Mouse (Mus musculus) brain, adult 2 months (tissue): ENCODE data around the gene Mapk10.

ENCODE experiments used
- DNase-seq: peaks from one replicate; pipeline ENCODE4 v3.0.0; 2011; ENCODE audit warnings: low read depth, low spot score

Mapk10 gene

GRCm38 (mm10) chr5:103166755-103167154 is 44.4 kb downstream of the Mapk10 start:
- DNase-seq, result no peak

DNA sequence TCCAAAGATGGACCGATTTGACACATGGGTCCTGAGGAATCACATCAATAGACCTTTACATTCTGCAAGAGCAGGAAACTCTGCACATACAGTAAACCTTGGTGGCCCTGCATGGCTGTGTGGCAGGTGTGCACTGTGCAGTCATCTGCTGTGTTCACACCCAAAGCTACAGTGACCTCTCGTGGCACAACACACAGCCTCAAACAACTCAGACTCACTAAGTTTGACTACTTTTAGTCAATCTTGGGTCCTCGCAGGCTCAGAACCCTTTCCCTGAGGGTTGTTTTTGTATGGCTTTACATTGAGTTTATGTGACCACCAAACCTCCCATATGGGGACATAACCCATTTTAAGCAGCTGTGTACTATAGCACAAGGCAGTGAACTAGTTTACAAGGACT is 47.1 kb downstream of the Mapk10 start:
- DNase-seq, result no peak

GRCm38 (mm10) chr5:103161574-103161973 is 49.6 kb downstream of the Mapk10 start:
- no peak for DNase-seq

GRCm38 (mm10) chr5:103161196-103161540 is 50.0 kb downstream of the Mapk10 start:
- DNase-seq, result peak; percentile 93

GRCm38 (mm10) chr5:103160314-103161195 is 50.6 kb downstream of the Mapk10 start:
- no peak for DNase-seq

DNA sequence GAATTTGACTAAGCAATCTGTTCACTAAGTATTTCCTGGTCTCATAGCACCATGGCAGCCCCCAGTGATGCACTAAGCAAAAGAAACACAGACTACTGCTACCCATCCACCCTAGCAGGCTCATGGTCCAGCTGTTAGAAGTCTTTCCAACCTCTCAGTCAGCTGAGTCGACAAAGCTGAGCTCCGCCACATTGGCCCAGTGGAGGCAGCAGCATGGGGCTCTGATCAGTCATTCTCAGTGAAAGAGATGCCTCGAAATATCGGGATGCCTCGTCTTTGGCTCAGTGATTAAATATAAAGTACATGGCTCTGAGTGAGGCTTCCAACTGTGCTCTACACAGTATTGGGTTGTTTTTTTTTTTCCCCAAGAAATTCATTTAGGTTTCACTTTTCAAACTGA is 70.2 kb downstream of the Mapk10 start:
- DNase-seq, result peak; percentile 22

GRCm38 (mm10) chr5:103134839-103135238 is 76.3 kb downstream of the Mapk10 start:
- peak; percentile 76 for DNase-seq

GRCm38 (mm10) chr5:103133626-103134025 is 77.5 kb downstream of the Mapk10 start:
- DNase-seq, result no peak

DNA sequence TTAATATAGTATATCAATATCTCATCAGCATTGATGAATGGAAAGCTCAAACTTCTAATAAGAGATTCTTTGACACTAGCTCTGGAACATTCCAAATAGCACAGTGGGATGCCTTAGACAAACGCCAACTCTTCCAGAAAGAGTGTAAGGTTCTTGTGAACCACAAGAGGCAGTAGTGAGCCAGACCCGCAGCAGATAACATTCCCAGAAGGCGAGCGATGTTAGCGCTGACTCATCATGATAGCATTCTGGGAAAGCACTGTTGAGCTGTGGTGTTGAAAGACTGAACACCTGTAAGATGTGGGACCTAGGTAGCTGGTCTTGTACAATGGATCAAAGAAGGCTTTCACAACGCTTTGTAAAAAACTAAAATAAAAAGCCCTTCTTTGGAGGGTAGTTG is 78.3 kb downstream of the Mapk10 start:
- peak; percentile 55 for DNase-seq

DNA sequence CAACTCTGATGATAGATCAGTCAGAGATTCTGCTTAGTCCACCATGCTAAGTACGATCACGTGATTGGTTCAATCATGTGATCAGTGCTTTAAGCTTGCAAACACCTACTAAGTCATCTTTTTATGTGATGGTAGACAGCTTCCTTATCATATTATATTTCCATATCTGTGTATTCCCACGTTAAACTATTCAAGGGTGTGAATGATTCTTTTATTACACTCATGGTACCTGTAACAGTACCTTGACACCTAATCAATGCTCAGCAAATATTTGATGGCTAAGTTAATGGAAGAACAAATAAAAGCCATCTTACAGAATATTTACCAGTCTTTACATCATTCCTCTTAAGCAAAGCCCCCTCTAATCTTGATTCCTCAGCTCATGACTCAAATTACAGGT is 91.5 kb downstream of the Mapk10 start:
- DNase-seq, result no peak

GRCm38 (mm10) chr5:103115571-103115970 is 95.6 kb downstream of the Mapk10 start:
- DNase-seq, result no peak

DNA sequence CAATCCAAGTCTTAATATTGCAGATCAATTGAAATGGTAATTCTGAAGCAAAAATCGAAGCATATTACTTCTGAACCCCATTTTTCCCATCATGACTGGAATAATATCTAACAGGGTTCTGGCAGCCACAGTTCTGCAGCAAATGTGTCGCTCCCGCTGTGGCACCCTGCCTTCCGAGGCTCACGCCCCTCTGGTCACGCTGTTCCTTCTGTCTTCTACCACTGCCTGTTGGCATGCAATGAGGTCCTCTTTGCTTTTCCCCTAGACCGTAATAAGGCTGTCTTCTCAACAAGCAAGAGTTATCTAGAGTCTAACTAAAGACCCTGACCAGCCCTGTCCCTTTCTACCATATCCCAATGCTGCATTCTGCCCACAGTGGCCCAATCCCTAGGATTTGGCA is 98.7 kb downstream of the Mapk10 start:
- DNase-seq, result peak; percentile 69

- peak; percentile 52 for DNase-seq
Observed at GRCm38 (mm10) chr5:103109409-103109808, 101.7 kb downstream of the Mapk10 start.

DNA sequence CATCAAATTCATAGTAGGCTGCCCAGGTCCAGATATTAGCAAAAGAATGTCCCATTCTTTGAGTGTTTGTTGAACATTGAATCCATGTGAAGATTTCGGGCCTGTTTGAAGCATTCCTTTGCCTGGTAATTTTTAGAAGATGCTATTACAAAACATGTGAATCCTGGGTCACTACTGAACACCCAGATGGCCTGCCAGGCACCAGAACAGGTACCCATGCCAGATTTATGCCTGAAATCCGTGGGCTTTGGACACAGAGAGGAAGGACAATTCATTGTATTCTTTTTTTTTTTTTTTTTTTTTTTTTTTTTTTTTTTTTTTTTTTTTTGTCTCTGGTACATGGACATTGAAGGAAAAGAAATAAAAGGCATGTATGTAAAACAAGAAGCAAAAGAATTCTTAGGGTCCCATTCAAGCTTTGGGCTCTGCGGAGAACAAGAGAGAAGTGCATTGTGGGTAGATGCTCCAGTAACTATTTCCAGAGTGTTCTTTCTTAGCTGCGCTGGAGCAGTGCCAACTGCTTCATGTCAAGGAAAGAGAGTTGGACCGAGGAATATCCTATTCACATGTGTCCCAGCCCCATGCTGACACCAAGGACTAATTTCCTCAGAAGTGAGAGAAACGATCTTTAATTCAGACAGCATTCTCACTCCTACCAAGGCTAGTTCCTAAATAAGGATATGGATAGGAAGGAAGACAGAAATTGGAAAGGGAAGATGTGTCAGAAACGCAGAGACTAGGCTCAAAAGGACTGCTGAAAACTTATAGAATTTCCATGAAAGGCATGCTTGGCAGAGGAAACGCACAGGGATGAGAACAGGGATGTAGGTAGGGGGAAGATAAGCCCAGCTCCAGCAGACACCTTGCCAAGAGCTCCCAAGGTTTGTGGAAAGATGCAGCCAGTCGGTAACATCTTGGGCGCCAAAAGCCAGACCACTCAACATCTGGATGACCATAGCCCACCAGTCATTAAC is 105.4 kb downstream of the Mapk10 start:
- DNase-seq, result peak; percentile 78

GRCm38 (mm10) chr5:103104082-103104481 is 107.1 kb downstream of the Mapk10 start:
- peak; percentile 54 for DNase-seq

GRCm38 (mm10) chr5:103102876-103103393 is 108.2 kb downstream of the Mapk10 start:
- DNase-seq, result peak; percentile 46

- DNase-seq, result peak; percentile 64
Observed at GRCm38 (mm10) chr5:103102176-103102575, 109.0 kb downstream of the Mapk10 start.

GRCm38 (mm10) chr5:103094166-103094565 is 117.0 kb downstream of the Mapk10 start:
- DNase-seq, result peak; percentile 82

DNA sequence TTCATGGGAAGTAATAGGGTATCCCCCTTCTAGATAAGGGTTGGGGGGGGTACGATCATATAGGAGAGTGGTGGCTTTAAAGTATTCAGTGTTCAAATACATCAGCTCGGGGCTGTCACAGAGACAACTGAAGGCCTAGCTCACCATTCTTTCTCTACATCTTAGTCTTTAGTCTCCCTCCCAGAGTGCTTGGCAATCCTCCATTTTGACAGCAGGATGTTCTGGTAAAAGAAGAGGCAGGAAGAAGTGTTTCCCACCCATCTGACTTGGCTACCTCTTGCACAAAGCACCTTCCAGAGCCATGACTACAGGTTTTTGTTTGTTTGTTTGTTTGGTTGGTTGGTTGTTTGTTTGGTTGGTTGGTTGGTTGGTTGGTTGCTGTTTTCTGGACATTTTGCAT is 125.3 kb downstream of the Mapk10 start:
- peak; percentile 81 for DNase-seq

DNA sequence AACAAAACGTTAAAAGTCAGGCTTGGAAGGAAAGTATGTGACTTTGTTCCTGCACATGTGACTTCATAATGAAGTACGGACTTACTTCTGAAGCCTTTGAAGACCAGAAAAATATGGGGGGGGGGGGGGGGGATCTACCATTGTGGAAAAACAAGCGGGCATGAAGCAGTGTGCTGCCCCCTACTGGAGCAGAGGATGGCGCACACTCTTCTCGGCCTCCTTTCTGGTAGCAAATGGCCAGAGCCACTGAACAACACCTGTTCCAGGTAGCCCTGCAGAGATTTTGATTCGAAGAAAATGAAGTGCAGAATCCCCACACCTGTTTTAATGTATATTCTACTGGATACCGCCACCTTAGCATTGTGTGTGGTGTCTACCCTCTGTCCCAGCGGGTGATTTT is 135.7 kb downstream of the Mapk10 start:
- DNase-seq, result no peak

DNA sequence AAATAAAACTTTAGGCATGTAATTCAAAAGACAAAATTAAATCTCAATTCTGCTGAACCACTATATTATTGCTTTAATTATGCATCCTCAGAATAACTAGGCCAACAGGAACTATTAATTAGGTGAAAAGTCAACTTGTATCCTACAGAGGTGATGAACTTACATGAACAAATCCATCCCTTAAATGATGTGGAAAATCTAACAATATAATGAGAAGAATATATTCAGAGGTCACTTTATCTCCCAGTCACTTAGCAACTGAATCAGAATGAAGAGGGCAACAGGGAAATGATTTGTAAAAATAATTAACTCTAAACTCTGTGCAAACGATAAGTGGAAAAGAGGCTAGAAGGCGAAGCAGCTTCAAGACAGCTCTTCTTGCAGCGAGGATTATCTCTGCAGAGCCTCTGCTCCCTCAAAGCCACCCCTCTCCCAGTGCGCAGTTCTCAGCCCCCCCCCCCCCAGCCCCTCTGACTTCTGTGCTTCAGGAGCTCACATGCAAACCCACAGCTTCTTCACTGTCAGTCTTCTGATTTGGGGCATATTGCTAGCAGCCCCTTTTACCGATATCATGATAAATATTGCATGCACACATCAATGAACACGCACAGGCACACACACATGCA is 138.8 kb downstream of the Mapk10 start:
- no peak for DNase-seq
